Mouse (Mus musculus) heart, postnatal 0 days (tissue): ENCODE measurements around the gene Alkbh3.

Source experiments
- CTCF ChIP-seq: IDR thresholded peaks from 2 replicates; pipeline ENCODE4 v1.5.1; 2016; ENCODE audit warnings: antibody characterized with exemption, control low read depth, low read depth
- EP300 ChIP-seq: IDR thresholded peaks from 2 replicates; pipeline ENCODE4 v1.6.1; 2016; ENCODE audit warnings: antibody characterized with exemption, low read depth

DNA sequence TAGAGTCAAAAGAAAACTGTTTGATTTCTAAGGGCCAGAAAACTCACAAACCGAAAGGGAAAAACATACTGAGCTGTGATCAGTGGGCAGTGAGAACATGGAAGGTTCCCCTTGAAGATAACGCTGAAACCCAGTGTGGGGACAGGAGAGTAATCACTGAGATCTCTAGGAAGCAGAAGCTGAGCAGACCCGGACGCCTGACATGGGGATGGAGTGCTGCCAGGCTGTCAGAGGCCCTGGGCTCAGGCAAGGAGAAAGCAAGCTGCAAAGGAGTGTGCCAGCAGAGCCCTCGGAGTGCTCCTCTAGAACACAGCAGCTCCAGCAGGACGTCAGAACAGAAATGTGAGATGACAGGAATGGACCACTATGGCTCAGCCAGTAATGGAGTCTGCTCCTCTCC lies 14.0 kb upstream of the Alkbh3 start:
- no peak for TF ChIP-seq EP300
- TF ChIP-seq CTCF = no peak
